Mouse (Mus musculus): Measurements from ENCODE around the gene Adgrl3. TPM values are rescaled to one million over a fixed set of nuclear protein-coding genes. Genes with fewer than 3 reads are reported as not detected.

The Adgrl3 gene
- total RNA-seq, 2 experiments from 2014 or later, result 0.69 to 0.81 TPM

GRCm38 (mm10) chr5:81218500-81219057 lies 198.6 kb downstream of the Adgrl3 start:
- intact Hi-C loops (cut with DNase I), result no loop called here
- DNase-seq, result no peak

GRCm38 (mm10) chr5:81224465-81224864 lies 204.5 kb downstream of the Adgrl3 start:
- DNase-seq, result no peak
- intact Hi-C loops (cut with DNase I), result no loop called here

GRCm38 (mm10) chr5:81225486-81225885 lies 205.5 kb downstream of the Adgrl3 start:
- intact Hi-C loops (cut with DNase I), result no loop called here
- DNase-seq, result no peak

- intact Hi-C loops (cut with DNase I), result no loop called here
- no peak for DNase-seq
Measured at GRCm38 (mm10) chr5:81227256-81227655, 207.3 kb downstream of the Adgrl3 start.

GRCm38 (mm10) chr5:81248724-81249123 lies 228.8 kb downstream of the Adgrl3 start:
- no peak for DNase-seq
- intact Hi-C loops (cut with DNase I), result no loop called here

- intact Hi-C loops (cut with DNase I), result no loop called here
Measured at GRCm38 (mm10) chr5:81256091-81256490, 236.2 kb downstream of the Adgrl3 start.

GRCm38 (mm10) chr5:81269689-81270088 lies 249.8 kb downstream of the Adgrl3 start:
- no peak for DNase-seq
- intact Hi-C loops (cut with DNase I), result no loop called here

More at GRCm38 (mm10) chr5:81256091-81256490, 236.2 kb downstream of the Adgrl3 start:
- DNase-seq, result no peak

GRCm38 (mm10) chr5:81275346-81276047 lies 255.6 kb downstream of the Adgrl3 start:
- intact Hi-C loops (cut with DNase I), result no loop called here
- no peak for DNase-seq

- no peak for DNase-seq
- intact Hi-C loops (cut with DNase I), result no loop called here
Measured at GRCm38 (mm10) chr5:81279246-81279645, 259.3 kb downstream of the Adgrl3 start.

GRCm38 (mm10) chr5:81285643-81286042 lies 265.7 kb downstream of the Adgrl3 start:
- no peak for DNase-seq
- intact Hi-C loops (cut with DNase I), result no loop called here

- DNase-seq, result no peak
- intact Hi-C loops (cut with DNase I), result no loop called here
Measured at GRCm38 (mm10) chr5:81301874-81302273, 281.9 kb downstream of the Adgrl3 start.

GRCm38 (mm10) chr5:81317406-81318112 lies 297.6 kb downstream of the Adgrl3 start:
- no peak for DNase-seq
- intact Hi-C loops (cut with DNase I), result no loop called here

- intact Hi-C loops (cut with DNase I), result no loop called here
- no peak for DNase-seq
Measured at GRCm38 (mm10) chr5:81321276-81321934, 301.5 kb downstream of the Adgrl3 start.

GRCm38 (mm10) chr5:81322064-81322463 lies 302.1 kb downstream of the Adgrl3 start:
- intact Hi-C loops (cut with DNase I), result no loop called here
- no peak for DNase-seq

- intact Hi-C loops (cut with DNase I), result no loop called here
- DNase-seq, result no peak
Measured at GRCm38 (mm10) chr5:81326916-81327315, 307.0 kb downstream of the Adgrl3 start.

GRCm38 (mm10) chr5:81327392-81327791 lies 307.5 kb downstream of the Adgrl3 start:
- intact Hi-C loops (cut with DNase I), result no loop called here
- DNase-seq, result no peak

GRCm38 (mm10) chr5:81329571-81329971 lies 309.6 kb downstream of the Adgrl3 start:
- intact Hi-C loops (cut with DNase I), result no loop called here
- no peak for DNase-seq

GRCm38 (mm10) chr5:81344330-81344729 lies 324.4 kb downstream of the Adgrl3 start:
- intact Hi-C loops (cut with DNase I), result no loop called here

GRCm38 (mm10) chr5:81345096-81345435 lies 325.1 kb downstream of the Adgrl3 start:
- DNase-seq, result no peak
- intact Hi-C loops (cut with DNase I), result no loop called here

More at GRCm38 (mm10) chr5:81344330-81344729, 324.4 kb downstream of the Adgrl3 start:
- no peak for DNase-seq

- no peak for DNase-seq
- intact Hi-C loops (cut with DNase I), result no loop called here
Measured at GRCm38 (mm10) chr5:81345436-81346131, 325.6 kb downstream of the Adgrl3 start.

- intact Hi-C loops (cut with DNase I), result no loop called here
- no peak for DNase-seq
Measured at GRCm38 (mm10) chr5:81347571-81347970, 327.6 kb downstream of the Adgrl3 start.
